Mouse (Mus musculus): ENCODE results near the gene Oasl2.

DNA sequence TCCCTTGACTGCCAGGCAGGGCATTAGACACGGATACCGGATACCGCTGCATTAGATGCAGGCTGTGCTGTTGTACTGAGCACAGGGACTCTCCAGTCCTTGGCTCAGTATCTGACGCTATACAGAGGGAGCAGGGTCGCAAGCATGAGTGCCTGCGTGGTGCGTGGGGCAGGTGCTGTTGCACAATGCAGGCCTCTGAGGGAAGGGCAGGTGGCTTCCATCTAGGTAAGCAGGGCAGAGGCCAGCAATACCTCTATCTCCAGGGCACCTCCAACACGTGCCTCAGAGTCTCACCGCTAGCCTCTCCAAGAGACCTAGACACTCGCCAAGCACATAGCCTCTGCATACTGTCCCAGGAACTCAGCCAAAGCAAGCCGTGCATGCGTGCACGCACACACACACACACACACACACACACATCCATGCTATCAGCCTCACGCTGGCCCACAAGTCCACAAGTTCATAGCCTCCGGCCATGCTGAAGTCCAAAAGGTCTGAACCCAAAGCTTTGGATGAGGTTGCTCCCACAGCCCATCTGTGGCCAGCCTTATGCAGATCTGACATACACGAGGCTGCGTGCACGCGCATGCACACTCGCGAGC lies 54.6 kb downstream of the Oasl2 start:
- TF ChIP-seq CTCF (conservative IDR thresholded peaks at IDR 0.05; ENCODE audit: insufficient read depth, insufficient read length, low read depth, low read length) (no peak), POLR2A (IDR thresholded peaks at IDR 0.05; ENCODE audit: low read depth, low read length) (no peak)

All from kidney, adult 2 months (tissue).